Mouse (Mus musculus) frontal cortex, adult 2 months (tissue): ENCODE results near the gene Lhx4. TPM values are rescaled to one million over a fixed set of nuclear protein-coding genes. Genes with fewer than 3 reads are reported as not detected.
A peak's percentile ranks its signal among the peaks of the same experiment; 100 is the strongest.

Experiments used
- DNase-seq, 2 experiments: peaks; one replicate each; pipeline ENCODE4 v3.0.0; 2022; ENCODE audit warnings: low spot score in 1 of 2; ENCODE audit errors: extremely low spot score in 1 of 2
- polyA plus RNA-seq: library from polyadenylated mRNA; depleted of rRNA; stranded (reverse); fragments of >200 nt; gene quantifications from 2 replicates; pipeline ENCODE4 v1.2.3, GENCODE M21; 2012

Lhx4 gene
- polyA plus RNA-seq, 1 experiment, result not detected

- DNase-seq, result no peak
Observed at GRCm38 (mm10) chr1:155742411-155743363, 8.8 kb downstream of the Lhx4 start.

- no peak for DNase-seq
Observed at GRCm38 (mm10) chr1:155741988-155742387, 9.5 kb downstream of the Lhx4 start.

DNA sequence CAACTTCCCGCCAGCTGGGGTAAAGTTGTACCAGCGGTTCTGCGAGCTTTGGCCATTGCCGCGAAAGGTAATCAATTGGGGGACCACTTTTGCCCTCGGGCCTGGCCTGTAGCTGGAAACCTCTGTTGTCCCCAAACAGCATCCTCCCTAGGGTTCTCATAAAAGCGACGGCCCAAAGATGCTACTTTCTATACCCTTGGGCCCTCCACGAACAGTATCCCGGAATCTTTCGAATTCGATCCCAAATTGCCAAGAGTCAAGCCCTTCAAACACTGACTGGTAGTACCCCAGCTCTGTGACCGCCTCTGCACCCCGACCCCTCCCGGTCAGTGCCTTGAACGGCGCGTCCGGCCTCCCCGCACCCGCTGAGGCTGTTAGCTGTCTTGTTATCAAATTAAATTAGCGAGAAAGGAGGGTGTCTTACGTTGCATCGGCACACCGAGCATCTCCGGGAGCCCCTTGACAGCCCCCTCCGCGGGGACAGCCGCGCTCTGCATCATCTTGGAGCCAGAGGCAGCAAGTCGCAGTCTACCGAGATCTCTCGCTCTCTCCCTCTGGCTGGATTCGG is 10.0 kb downstream of the Lhx4 start:
- DNase-seq, result no peak

- DNase-seq, result no peak
Observed at GRCm38 (mm10) chr1:155740622-155741377, 10.7 kb downstream of the Lhx4 start.

DNA sequence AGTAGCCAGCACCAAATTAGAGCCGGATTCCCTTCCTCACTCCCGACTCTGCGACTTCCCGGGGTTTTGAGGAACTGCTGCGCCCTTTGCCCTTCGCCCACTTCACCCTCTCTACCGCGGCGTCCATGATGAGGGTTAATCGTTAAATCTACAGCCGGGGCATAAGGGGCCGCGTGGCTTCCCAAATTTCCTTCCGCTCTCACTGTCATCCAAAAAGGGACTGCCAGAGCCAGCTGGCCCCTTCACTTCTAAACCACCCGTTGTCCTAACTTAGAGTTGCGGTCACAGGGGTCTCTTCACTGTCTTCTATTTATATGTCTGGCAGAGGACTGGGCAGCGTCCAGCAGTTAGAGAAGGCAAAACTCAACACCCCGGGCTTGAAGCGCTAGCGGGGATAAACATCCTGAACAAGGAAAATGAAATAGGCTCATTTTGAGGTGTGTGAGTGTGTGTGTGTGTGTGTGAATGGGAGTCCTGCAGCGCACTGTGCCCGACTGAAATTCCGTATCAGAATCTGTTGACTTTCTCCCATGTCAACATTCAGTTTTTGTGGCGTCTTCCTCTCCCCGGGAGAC is 13.6 kb downstream of the Lhx4 start:
- DNase-seq, result no peak

DNA sequence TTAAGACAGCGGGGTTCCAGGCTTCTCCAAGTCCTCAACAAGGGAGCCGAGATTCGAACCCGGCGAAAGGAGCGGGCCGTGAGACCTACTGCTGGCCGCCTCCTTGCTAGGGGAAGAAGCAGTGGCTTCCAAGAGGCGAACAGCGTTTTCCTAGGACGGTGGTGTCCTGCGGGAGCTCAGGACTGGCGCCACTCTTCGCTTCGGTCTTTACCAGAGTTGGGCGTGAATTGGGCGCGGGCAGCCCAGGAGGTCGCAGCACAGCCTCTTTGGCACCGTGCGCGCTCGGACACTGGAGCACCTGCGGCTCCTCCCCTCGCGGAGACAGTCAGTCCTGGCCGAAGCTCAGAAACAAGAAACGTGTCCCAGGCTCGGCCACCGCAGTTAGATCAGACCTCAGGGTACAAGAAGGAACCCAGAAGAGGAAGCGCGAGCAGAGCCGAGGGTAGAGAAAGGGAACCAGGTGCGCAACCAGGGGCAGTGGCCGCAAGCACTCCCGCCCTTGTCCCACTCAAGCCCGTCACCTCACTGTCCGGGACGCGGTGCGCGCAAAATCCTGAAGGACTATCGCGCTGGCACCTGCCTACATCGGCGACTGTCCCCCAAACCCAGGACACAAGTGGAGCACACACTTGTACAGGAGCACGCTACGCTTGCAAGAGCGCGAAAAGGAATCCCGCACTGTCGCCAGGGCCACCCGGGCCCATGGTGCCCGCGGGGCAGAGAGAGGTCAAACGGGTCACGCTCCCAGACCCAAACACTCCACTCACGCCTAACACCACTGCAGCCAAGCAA is 14.3 kb downstream of the Lhx4 start:
- DNase-seq, result no peak

DNA sequence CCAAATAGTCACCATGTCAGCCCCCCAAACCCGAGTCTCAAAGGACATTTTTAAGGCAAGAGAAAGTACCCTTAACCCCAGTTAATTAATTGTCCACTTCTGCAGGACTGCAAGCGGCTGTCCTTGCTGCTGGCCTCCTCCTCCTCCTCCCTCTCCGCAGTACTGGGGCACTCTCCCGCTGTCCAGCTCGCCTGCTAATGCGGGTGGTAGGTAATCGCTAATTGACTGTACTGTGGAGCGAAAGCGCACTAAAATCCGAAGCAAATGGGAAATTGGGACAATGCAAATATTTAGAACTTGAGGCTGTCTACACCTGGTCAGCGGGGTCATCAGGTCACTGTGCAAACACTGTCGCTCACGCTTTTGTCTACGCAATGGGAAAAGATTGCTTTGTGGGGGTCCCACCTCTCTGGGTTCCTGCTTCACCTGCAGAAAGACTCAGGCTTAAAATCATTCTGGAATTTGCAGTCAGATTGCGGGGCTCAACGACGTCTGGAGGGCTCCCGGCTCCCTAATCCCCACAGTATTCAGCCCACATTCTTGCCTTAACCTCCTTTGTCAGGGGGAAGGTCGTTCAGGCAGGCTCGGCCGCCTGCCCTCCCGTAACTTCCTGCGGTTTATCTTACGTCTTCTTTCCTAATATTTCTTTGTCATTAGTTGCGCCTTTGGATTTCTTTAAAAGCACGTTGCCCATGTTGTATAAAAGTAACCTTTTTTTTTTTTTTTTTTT is 15.2 kb downstream of the Lhx4 start:
- no peak for DNase-seq

DNA sequence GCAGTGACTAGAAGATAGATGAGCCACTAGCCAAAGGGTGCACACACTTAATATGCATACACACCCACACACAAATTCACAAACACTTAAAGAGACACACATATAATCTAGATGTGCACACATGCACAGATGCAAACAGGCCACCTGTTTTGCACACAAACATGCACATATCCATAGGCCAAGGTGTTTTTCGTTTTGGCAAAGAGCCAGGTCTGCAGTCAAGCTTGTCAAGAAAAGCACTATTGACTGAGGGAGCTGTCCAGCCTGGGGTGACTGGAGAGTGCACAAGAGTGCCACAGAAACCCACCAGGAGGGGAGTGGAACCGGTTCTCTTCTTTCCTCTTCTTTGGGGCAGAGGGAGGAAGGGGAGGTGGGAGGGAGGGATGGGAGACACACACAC is 20.3 kb downstream of the Lhx4 start:
- DNase-seq, result no peak

GRCm38 (mm10) chr1:155729113-155729795 is 22.2 kb downstream of the Lhx4 start:
- no peak for DNase-seq

DNA sequence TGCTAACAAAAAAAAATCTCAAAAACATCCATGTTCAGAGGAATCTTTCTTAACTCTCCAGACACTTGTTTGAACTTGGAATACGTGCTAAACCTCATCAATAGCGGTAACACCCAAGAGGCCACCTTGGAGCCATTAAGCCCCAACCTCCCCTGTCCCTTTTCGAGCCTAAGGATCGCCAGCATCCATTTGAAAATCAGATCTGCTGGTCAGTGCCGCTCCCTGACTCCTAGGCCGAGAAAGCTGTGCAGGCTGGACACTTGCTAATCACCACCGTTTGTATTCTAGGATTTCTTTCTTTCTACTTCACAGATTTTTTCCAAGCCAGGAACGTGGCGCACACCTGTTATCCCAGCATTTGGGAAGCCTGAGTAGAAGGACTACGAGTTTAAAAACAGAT is 23.7 kb downstream of the Lhx4 start:
- DNase-seq, result no peak

DNA sequence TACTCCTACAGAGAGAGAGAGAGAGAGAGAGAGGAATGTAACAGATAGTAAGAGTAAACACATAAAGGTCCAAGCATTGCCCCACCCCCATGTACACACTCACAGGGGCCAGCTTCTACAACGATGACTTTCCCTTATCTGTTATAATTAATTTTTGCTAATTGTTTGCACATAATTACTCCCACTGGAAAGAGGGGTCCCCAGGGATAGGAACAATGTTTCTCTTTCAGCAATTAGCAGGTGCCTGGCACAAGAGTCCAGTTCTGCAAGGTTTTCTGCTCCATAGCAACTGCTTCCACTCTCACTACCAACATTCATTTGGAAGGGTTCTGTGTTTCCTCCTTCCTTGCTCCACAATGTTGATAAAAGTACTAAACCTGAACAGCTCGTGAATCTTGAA is 25.6 kb downstream of the Lhx4 start:
- no peak for DNase-seq

- DNase-seq, result no peak
Observed at GRCm38 (mm10) chr1:155724301-155724700, 27.2 kb downstream of the Lhx4 start.

DNA sequence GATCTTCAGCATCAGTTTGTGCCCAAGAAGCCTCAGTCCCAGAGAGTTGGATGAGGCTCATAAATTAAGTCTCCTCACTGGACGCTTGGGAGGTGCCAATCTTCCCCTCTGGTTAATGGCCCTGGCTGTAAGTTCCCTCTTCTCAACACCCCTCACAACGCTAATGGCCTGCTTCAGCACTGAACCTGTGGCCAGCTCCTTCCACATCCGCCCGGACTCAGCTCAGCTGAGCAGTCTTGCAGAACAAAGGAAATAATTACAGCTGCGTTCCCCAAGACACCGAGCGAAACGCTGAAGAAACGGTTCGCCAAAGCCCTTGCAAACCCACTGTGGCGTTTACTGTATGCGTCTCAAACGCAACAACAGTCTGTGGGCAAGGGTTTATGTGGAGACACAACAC is 29.3 kb downstream of the Lhx4 start:
- DNase-seq, result no peak

DNA sequence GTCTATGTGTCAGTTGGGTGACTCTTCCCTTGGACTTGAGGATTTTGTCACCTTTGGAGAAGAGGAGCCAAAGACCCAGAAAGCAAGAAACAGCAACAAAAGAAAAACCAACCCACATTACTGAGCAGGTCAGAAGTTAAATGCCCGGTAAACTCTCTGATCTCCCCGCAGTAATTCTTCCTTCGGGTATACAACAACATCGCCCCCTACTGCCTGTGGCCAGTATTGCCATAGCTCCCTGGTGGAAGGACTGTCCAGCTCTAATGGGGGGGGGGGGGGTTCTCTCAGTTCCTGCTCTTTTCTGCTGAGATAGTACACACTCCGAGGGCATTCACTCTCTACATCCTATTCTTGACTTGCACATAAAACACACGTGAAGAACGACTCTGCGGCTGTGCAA is 30.0 kb downstream of the Lhx4 start:
- DNase-seq, result peak in 1 of 2 experiments; percentile 79

GRCm38 (mm10) chr1:155720006-155720405 is 31.5 kb downstream of the Lhx4 start:
- DNase-seq, result no peak

DNA sequence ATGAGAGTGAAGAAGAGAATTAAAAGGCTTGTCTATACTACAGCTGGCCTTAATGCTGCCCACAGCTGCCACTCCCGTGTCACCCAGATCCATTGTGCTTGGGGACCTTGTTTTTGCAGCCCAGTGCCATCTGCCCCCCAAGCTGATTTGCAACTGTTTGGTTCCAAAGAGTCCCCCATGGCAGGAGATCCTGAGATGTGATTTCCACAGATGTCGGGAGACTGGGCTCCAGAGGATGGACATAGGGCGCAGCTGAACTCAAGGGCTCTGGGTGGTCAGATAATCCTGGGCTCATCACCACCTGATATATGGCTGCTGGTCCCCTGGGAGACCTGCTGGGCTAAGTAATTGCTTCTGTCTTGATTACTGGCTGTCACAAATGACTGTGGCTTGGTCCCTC is 32.6 kb downstream of the Lhx4 start:
- no peak for DNase-seq

GRCm38 (mm10) chr1:155717301-155717700 is 34.2 kb downstream of the Lhx4 start:
- no peak for DNase-seq

DNA sequence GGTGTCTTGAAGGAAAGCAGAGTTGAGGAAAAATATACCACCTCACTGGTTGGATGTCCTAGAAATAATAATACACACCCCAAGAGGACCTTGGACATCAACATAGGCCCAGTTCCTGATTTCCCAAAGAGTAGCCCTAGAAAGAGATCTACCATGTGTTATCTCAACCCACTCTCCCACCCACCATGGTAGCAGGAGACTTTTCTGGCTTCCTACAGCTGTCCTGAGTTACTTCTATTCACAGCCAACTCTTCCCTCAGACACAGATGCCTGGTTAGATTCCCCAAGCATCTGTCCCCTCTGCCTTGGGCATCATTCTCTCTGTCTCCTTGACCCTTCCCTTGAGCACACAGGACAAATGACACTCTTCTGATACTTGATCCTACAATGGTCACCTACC is 36.1 kb downstream of the Lhx4 start:
- peak in 1 of 2 experiments; percentile 38 for DNase-seq

DNA sequence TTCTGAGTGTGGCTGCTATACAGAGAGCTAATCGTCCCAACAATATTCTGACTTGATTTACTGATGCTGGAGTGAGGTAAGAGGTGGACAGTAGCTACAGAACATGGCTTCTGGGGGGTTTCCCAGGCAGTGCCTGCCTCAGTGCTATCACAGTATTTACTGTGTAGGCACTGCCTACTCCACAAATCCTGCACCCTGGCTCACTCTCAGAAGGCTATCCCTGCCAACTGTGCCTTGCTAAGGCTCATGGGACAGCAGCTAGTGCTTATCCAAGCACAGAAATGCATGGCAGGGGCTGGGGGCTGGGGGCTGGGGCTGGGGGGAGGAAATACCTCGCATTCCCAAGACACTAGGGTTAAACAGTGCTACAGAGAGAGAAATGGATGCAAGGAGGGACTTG is 38.2 kb downstream of the Lhx4 start:
- DNase-seq, result peak in 1 of 2 experiments; percentile 53
